ENCODE assay signal across 8 mouse cellular contexts in genomic region chr16:18497865-18498515, GRCm38 (mm10). TPM values are rescaled to one million over a fixed set of nuclear protein-coding genes. Genes with fewer than 3 reads are reported as not detected.
DNase-seq lines count a peak whose midpoint lies in the region; ATAC-seq and TF ChIP-seq lines count a peak whose summit lies in the region.

No protein-coding gene starts in this region.

- peaks cover 50% of the 10 kb centered on the region for H3K4me1 ChIP-seq in G1E (ENCODE audit: insufficient read depth, low read depth, low read length)
- H3K4me1 ChIP-seq in embryonic facial prominence, embryonic 15.5 days: peaks cover 26% of the 10 kb centered on the region
- H3K4me1 ChIP-seq in hindbrain, postnatal 0 days (ENCODE audit: insufficient read depth, low read length): peaks cover 14% of the 10 kb centered on the region
- peaks cover 35% of the 10 kb centered on the region for H3K4me1 ChIP-seq in liver, embryonic 13.5 days (replicated peaks)
- H3K4me1 ChIP-seq in small intestine, adult 2 months (ENCODE audit: control insufficient read depth, insufficient read depth, insufficient read length, low read length): peaks cover 9% of the 10 kb centered on the region; the same call in 1 of the 2 replicates

- peak overlapping the region; percentile 69 for H3K9ac ChIP-seq in embryonic facial prominence, embryonic 15.5 days
- H3K9ac ChIP-seq in hindbrain, postnatal 0 days (replicated peaks; ENCODE audit: low read length): peak overlapping the region; percentile 85
- H3K9ac ChIP-seq in liver, embryonic 13.5 days: peak overlapping the region; percentile 88

- peaks cover 30% of the 10 kb centered on the region for H3K36me3 ChIP-seq in G1E (replicated peaks)
- H3K36me3 ChIP-seq in embryonic facial prominence, embryonic 15.5 days: peaks cover 14% of the 10 kb centered on the region
- peaks cover 13% of the 10 kb centered on the region; the same call in 1 of the 2 replicates for H3K36me3 ChIP-seq in hindbrain, postnatal 0 days (ENCODE audit: insufficient read depth, low read length)
- H3K36me3 ChIP-seq in liver, embryonic 13.5 days: peaks cover 22% of the 10 kb centered on the region
- no peaks in the 10 kb centered on the region for H3K36me3 ChIP-seq in small intestine, adult 2 months (ENCODE audit: control insufficient read depth, insufficient read depth, low read length)

- H3K4me2 ChIP-seq in embryonic facial prominence, embryonic 15.5 days (replicated peaks): peak overlapping the region; percentile 84
- H3K4me2 ChIP-seq in hindbrain, postnatal 0 days (ENCODE audit: low read depth, low read length): peak overlapping the region; percentile 91
- H3K4me2 ChIP-seq in liver, embryonic 13.5 days: peak overlapping the region; percentile 97

- H3K4me3 ChIP-seq in layer of hippocampus, adult 2 months: peak overlapping the region; percentile 91
- H3K4me3 ChIP-seq in G1E (ENCODE audit: low read depth, low read length): peak overlapping the region; percentile 88
- H3K4me3 ChIP-seq in embryonic facial prominence, embryonic 15.5 days (replicated peaks): peak overlapping the region; percentile 62
- peak overlapping the region; percentile 77 for H3K4me3 ChIP-seq in hindbrain, postnatal 0 days (ENCODE audit: low read length)
- peak overlapping the region; percentile 84 for H3K4me3 ChIP-seq in liver, embryonic 13.5 days (replicated peaks)
- H3K4me3 ChIP-seq in small intestine, adult 2 months (ENCODE audit: low read depth, low read length): peak overlapping the region; percentile 89

- H3K9me3 ChIP-seq in G1E (replicated peaks): no peaks in the 10 kb centered on the region
- H3K9me3 ChIP-seq in embryonic facial prominence, embryonic 15.5 days (replicated peaks): no peaks in the 10 kb centered on the region
- no peaks in the 10 kb centered on the region for H3K9me3 ChIP-seq in hindbrain, postnatal 0 days (ENCODE audit: low read length)
- no peaks in the 10 kb centered on the region for H3K9me3 ChIP-seq in liver, embryonic 13.5 days (replicated peaks)

- ATAC-seq in G1E (ENCODE audit: extremely low read depth, insufficient number of reproducible peaks, low FRiP score, poor library complexity, severe bottlenecking): peak; percentile 11; the same call in 1 of the 2 replicates
- ATAC-seq in embryonic facial prominence, embryonic 15.5 days (ENCODE audit: insufficient number of reproducible peaks, low FRiP score, low TSS enrichment, low read depth): peak; percentile 30; the same call in 1 of the 2 replicates
- ATAC-seq in hindbrain, postnatal 0 days: peak; percentile 74; the same call in 1 of the 2 replicates
- ATAC-seq in liver, embryonic 13.5 days (ENCODE audit: low read depth): peak; percentile 57

- TF ChIP-seq CTCF in layer of hippocampus, adult 2 months (conservative IDR thresholded peaks at IDR 0.05): no peak
- no peak for TF ChIP-seq CTCF in G1E (IDR thresholded peaks at IDR 0.05; ENCODE audit: low read depth, low read length)
- TF ChIP-seq CTCF in hindbrain, postnatal 0 days (IDR thresholded peaks at IDR 0.05; ENCODE audit: low read depth): no peak
- TF ChIP-seq CTCF in small intestine, adult 2 months (IDR thresholded peaks at IDR 0.05; ENCODE audit: extremely low read depth, insufficient read length, insufficient replicate concordance, low read depth, low read length): no peak

- TF ChIP-seq POLR2A in small intestine, adult 2 months (IDR thresholded peaks at IDR 0.05; ENCODE audit: low read depth, low read length): no peak

- H3K27me3 ChIP-seq in G1E (ENCODE audit: insufficient read depth, low read length): no peaks in the 10 kb centered on the region
- H3K27me3 ChIP-seq in embryonic facial prominence, embryonic 15.5 days: no peaks in the 10 kb centered on the region
- H3K27me3 ChIP-seq in hindbrain, postnatal 0 days (ENCODE audit: insufficient read depth, low read length): no peaks in the 10 kb centered on the region
- H3K27me3 ChIP-seq in liver, embryonic 13.5 days: no peaks in the 10 kb centered on the region
- H3K27me3 ChIP-seq in small intestine, adult 2 months (ENCODE audit: control insufficient read depth, insufficient read depth, low read length): no peaks in the 10 kb centered on the region

- 9% methylated on average over 6 of the region's 6 CpGs for WGBS in embryonic facial prominence, embryonic 15.5 days
- WGBS in hindbrain, postnatal 0 days: 4% methylated on average over 6 of the region's 6 CpGs
- WGBS in liver, embryonic 13.5 days (ENCODE audit: insufficient replicate concordance): 5% methylated on average over 6 of the region's 6 CpGs
- 3% methylated on average over 6 of the region's 6 CpGs for WGBS in small intestine, adult 2 months

- peak overlapping the region; percentile 94 for H3K27ac ChIP-seq in layer of hippocampus, adult 2 months
- H3K27ac ChIP-seq in embryonic facial prominence, embryonic 15.5 days (replicated peaks): peak overlapping the region; percentile 91
- H3K27ac ChIP-seq in hindbrain, postnatal 0 days: peak overlapping the region; percentile 92
- H3K27ac ChIP-seq in liver, embryonic 13.5 days: peak overlapping the region; percentile 86
- peak overlapping the region; percentile 80 for H3K27ac ChIP-seq in small intestine, adult 2 months (ENCODE audit: insufficient read depth, low read depth, low read length)

- DNase-seq in layer of hippocampus, adult 2 months (ENCODE audit: low spot score in 2 of 2): peak; percentile 16
- DNase-seq in layer of hippocampus, adult 9-11 months: no peak
- DNase-seq in G1E (ENCODE audit: low spot score): peak; percentile 38
- no peak for DNase-seq in hindbrain, postnatal 0 days (ENCODE audit: low spot score)
- DNase-seq in liver, embryonic 13.5 days: no peak
- no peak for DNase-seq in urinary bladder, postnatal 4 days (ENCODE audit: low spot score in 2 of 2)

RNA-seq across cellular contexts. Expression of gene Gnb1l, which starts 0.5 kb away (rescaled TPM):
- total RNA-seq in layer of hippocampus, adult 2 months (2021): 1 to 10 TPM; 5.8 to 6.0 TPM
- total RNA-seq in G1E (2014; fragmentation: Nextera tagmentation): 4.0 and 7.9 TPM in 2 replicates
- total RNA-seq in G1E (2017): 5.3 and 6.1 TPM in 2 replicates
- polyA plus RNA-seq in G1E (2012): 8.0 and 10.6 TPM in 2 replicates
- 15.1 and 18.7 TPM in 2 replicates for polyA plus RNA-seq in embryonic facial prominence, embryonic 15.5 days (2015; fragmentation: Nextera tagmentation; extraction: Ambion mirVana)
- 9.6 and 10.5 TPM in 2 replicates for total RNA-seq in hindbrain, postnatal 0 days (2014; rRNA removed)
- 16.9 and 18.0 TPM in 2 replicates for polyA plus RNA-seq in hindbrain, postnatal 0 days (2015; fragmentation: Nextera tagmentation; extraction: Ambion mirVana)
- 14.0 and 14.9 TPM in 2 replicates for polyA plus RNA-seq in liver, embryonic 13.5 days (2015; fragmentation: Nextera tagmentation; extraction: Ambion mirVana)
- polyA plus RNA-seq in small intestine, adult 2 months (2012; rRNA removed): 4.6 and 10.6 TPM in 2 replicates

RNA-seq across cellular contexts. Expression of gene Rtl10, which starts 0.7 kb away (rescaled TPM):
- total RNA-seq in layer of hippocampus, adult 2 months (2021): 10 to 100 TPM in 1 of 2 experiments, 1 to 10 TPM in 1; 7.0 to 11.4 TPM
- total RNA-seq in G1E (2014; fragmentation: Nextera tagmentation) (9.3 and 9.9 TPM in 2 replicates), G1E (2017) (3.5 and 4.2 TPM in 2 replicates)
- 7.1 and 8.3 TPM in 2 replicates for polyA plus RNA-seq in G1E (2012)
- polyA plus RNA-seq in embryonic facial prominence, embryonic 15.5 days (2015; fragmentation: Nextera tagmentation; extraction: Ambion mirVana): 3.5 and 4.5 TPM in 2 replicates
- 11.0 and 12.4 TPM in 2 replicates for total RNA-seq in hindbrain, postnatal 0 days (2014; rRNA removed)
- polyA plus RNA-seq in hindbrain, postnatal 0 days (2015; fragmentation: Nextera tagmentation; extraction: Ambion mirVana): 2.5 and 2.7 TPM in 2 replicates
- 1.4 and 1.9 TPM in 2 replicates for polyA plus RNA-seq in liver, embryonic 13.5 days (2015; fragmentation: Nextera tagmentation; extraction: Ambion mirVana)
- 4.9 TPM in 2 replicates for polyA plus RNA-seq in small intestine, adult 2 months (2012; rRNA removed)

Comparison
In these comparisons a context has a peak if more than half of its experiments do, and no peak if none do; other contexts are left out.
1. DNase-seq: peak in layer of hippocampus, adult 2 months (2 of 2) and G1E (single experiment); none in layer of hippocampus, adult 9-11 months (single experiment), hindbrain, postnatal 0 days (single experiment), liver, embryonic 13.5 days (single experiment) and urinary bladder, postnatal 4 days (0 of 2).
2. ATAC-seq: peak in every context shown above with its lines; median percentile 74 in hindbrain, postnatal 0 days; 57 in liver, embryonic 13.5 days; 30 in embryonic facial prominence, embryonic 15.5 days; 11 in G1E.
3. Peak in every context shown above with its lines, with median percentiles within 50 percentile points of each other: H3K27ac ChIP-seq, H3K4me3 ChIP-seq, H3K4me2 ChIP-seq and H3K9ac ChIP-seq.